ENCODE assay signal across 8 mouse cellular contexts in genomic region chr2:126875516-126875835, GRCm38 (mm10). TPM values are rescaled to one million over a fixed set of nuclear protein-coding genes. Genes with fewer than 3 reads are reported as not detected.
DNase-seq lines count a peak whose midpoint lies in the region; ATAC-seq and TF ChIP-seq lines count a peak whose summit lies in the region.

No protein-coding gene starts in this region.

- peak overlapping the region; percentile 89 for H3K4me2 ChIP-seq in forebrain, embryonic 16.5 days (ENCODE audit: low read length)
- H3K4me2 ChIP-seq in hindbrain, postnatal 0 days (ENCODE audit: low read depth, low read length) = peak overlapping the region; percentile 84
- H3K4me2 ChIP-seq in limb, embryonic 12.5 days = peak overlapping the region; percentile 69
- peak overlapping the region; percentile 73 for H3K4me2 ChIP-seq in midbrain, embryonic 15.5 days

- H3K36me3 ChIP-seq in forebrain, embryonic 16.5 days (ENCODE audit: control insufficient read depth, insufficient read depth) = no peaks in the 10 kb centered on the region
- no peaks in the 10 kb centered on the region for H3K36me3 ChIP-seq in hindbrain, postnatal 0 days (ENCODE audit: insufficient read depth, low read length)
- H3K36me3 ChIP-seq in limb, embryonic 12.5 days = no peaks in the 10 kb centered on the region
- no peaks in the 10 kb centered on the region for H3K36me3 ChIP-seq in midbrain, embryonic 15.5 days (replicated peaks)

- DNase-seq in urinary bladder, postnatal 14 days (ENCODE audit: low spot score) = peak; percentile 26
- no peak for DNase-seq in urinary bladder, adult 18-20 months (ENCODE audit: low spot score in 2 of 2)
- DNase-seq in hindbrain, postnatal 0 days (ENCODE audit: low spot score) = peak; percentile 51
- DNase-seq in spleen, postnatal 14 days (ENCODE audit: low spot score in 2 of 2) = no peak

- H3K9me3 ChIP-seq in forebrain, embryonic 16.5 days (ENCODE audit: control insufficient read depth, low read length) = no peaks in the 10 kb centered on the region
- no peaks in the 10 kb centered on the region for H3K9me3 ChIP-seq in hindbrain, postnatal 0 days (ENCODE audit: low read length)
- no peaks in the 10 kb centered on the region for H3K9me3 ChIP-seq in limb, embryonic 12.5 days
- no peaks in the 10 kb centered on the region for H3K9me3 ChIP-seq in midbrain, embryonic 15.5 days

- peaks cover 16% of the 10 kb centered on the region for H3K4me1 ChIP-seq in forebrain, embryonic 16.5 days (replicated peaks; ENCODE audit: control insufficient read depth, insufficient read depth, low read length)
- 0 out of 2 replicates have a peak, but pooled peaks cover 3% of the 10 kb centered on the region for H3K4me1 ChIP-seq in hindbrain, postnatal 0 days (ENCODE audit: insufficient read depth, low read length)
- peaks cover 11% of the 10 kb centered on the region for H3K4me1 ChIP-seq in limb, embryonic 12.5 days (replicated peaks)
- peaks cover 17% of the 10 kb centered on the region for H3K4me1 ChIP-seq in midbrain, embryonic 15.5 days

- peak overlapping the region; percentile 63 for H3K4me3 ChIP-seq in forebrain, embryonic 16.5 days (replicated peaks; ENCODE audit: low read length)
- peak overlapping the region; percentile 96 for H3K4me3 ChIP-seq in hindbrain, postnatal 0 days (ENCODE audit: low read length)
- H3K4me3 ChIP-seq in limb, embryonic 12.5 days (replicated peaks) = peak overlapping the region; percentile 91
- peak overlapping the region; percentile 85 for H3K4me3 ChIP-seq in midbrain, embryonic 15.5 days

- H3K9ac ChIP-seq in forebrain, embryonic 16.5 days (replicated peaks; ENCODE audit: low read depth, low read length) = peak overlapping the region; percentile 82
- H3K9ac ChIP-seq in hindbrain, postnatal 0 days (replicated peaks; ENCODE audit: low read length) = peak overlapping the region; percentile 90
- H3K9ac ChIP-seq in limb, embryonic 12.5 days (replicated peaks) = peak overlapping the region; percentile 96
- H3K9ac ChIP-seq in midbrain, embryonic 15.5 days = peak overlapping the region; percentile 91

- H3K27ac ChIP-seq in forebrain, embryonic 16.5 days (ENCODE audit: low read length) = peak overlapping the region; percentile 96
- peak overlapping the region; percentile 99 for H3K27ac ChIP-seq in hindbrain, postnatal 0 days
- H3K27ac ChIP-seq in limb, embryonic 12.5 days = peak overlapping the region; percentile 98
- peak overlapping the region; percentile 93 for H3K27ac ChIP-seq in midbrain, embryonic 15.5 days

- WGBS in forebrain, embryonic 16.5 days = under 1% methylated on average over 18 of the region's 18 CpGs
- under 1% methylated on average over 18 of the region's 18 CpGs for WGBS in hindbrain, postnatal 0 days
- WGBS in limb, embryonic 12.5 days = under 1% methylated on average over 18 of the region's 18 CpGs
- under 1% methylated on average over 18 of the region's 18 CpGs for WGBS in midbrain, embryonic 15.5 days

- H3K27me3 ChIP-seq in forebrain, embryonic 16.5 days (replicated peaks; ENCODE audit: control insufficient read depth, insufficient read depth, low read length) = no peaks in the 10 kb centered on the region
- no peaks in the 10 kb centered on the region for H3K27me3 ChIP-seq in hindbrain, postnatal 0 days (ENCODE audit: insufficient read depth, low read length)
- no peaks in the 10 kb centered on the region for H3K27me3 ChIP-seq in limb, embryonic 12.5 days
- no peaks in the 10 kb centered on the region for H3K27me3 ChIP-seq in midbrain, embryonic 15.5 days (replicated peaks)

- ATAC-seq in cerebellum, adult (ENCODE audit: insufficient number of reproducible peaks, low FRiP score, low TSS enrichment) = peak; percentile 49
- peak; percentile 67 for ATAC-seq in forebrain, embryonic 16.5 days
- ATAC-seq in hindbrain, postnatal 0 days = peak; percentile 44
- peak; percentile 26; the same call in 1 of the 2 replicates for ATAC-seq in limb, embryonic 12.5 days (ENCODE audit: insufficient number of reproducible peaks, insufficient read depth, low FRiP score, low TSS enrichment, low read depth)
- peak; percentile 74 for ATAC-seq in midbrain, embryonic 15.5 days (replicated peaks)

- no peak for TF ChIP-seq CTCF in hindbrain, postnatal 0 days (IDR thresholded peaks at IDR 0.05; ENCODE audit: low read depth)

RNA-seq across cellular contexts. Expression of gene Trpm7, which starts 0.6 kb away (rescaled TPM):
- polyA plus RNA-seq in forebrain, embryonic 16.5 days (2015; fragmentation: Nextera tagmentation; extraction: Ambion mirVana) = 37.7 and 45.0 TPM in 2 replicates
- total RNA-seq in hindbrain, postnatal 0 days (2014; rRNA removed) = 15.9 and 28.8 TPM in 2 replicates
- polyA plus RNA-seq in hindbrain, postnatal 0 days (2015; fragmentation: Nextera tagmentation; extraction: Ambion mirVana) = 25.3 and 28.1 TPM in 2 replicates
- 59.2 and 63.4 TPM in 2 replicates for polyA plus RNA-seq in limb, embryonic 12.5 days (2016; fragmentation: Nextera tagmentation; extraction: Ambion mirVana)
- 33.8 and 40.0 TPM in 2 replicates for polyA plus RNA-seq in midbrain, embryonic 15.5 days (2015; fragmentation: Nextera tagmentation; extraction: Ambion mirVana)

RNA-seq across cellular contexts. Expression of gene Sppl2a, which starts 57.6 kb away (rescaled TPM):
- polyA plus RNA-seq in forebrain, embryonic 16.5 days (2015; fragmentation: Nextera tagmentation; extraction: Ambion mirVana) = 50.4 and 53.9 TPM in 2 replicates
- total RNA-seq in hindbrain, postnatal 0 days (2014; rRNA removed) = 35.9 and 37.1 TPM in 2 replicates
- polyA plus RNA-seq in hindbrain, postnatal 0 days (2015; fragmentation: Nextera tagmentation; extraction: Ambion mirVana) = 29.0 and 31.0 TPM in 2 replicates
- polyA plus RNA-seq in limb, embryonic 12.5 days (2016; fragmentation: Nextera tagmentation; extraction: Ambion mirVana) = 41.3 and 42.8 TPM in 2 replicates
- polyA plus RNA-seq in midbrain, embryonic 15.5 days (2015; fragmentation: Nextera tagmentation; extraction: Ambion mirVana) = 32.6 and 35.7 TPM in 2 replicates

Comparison
In these comparisons a context has a peak if more than half of its experiments do, and no peak if none do; other contexts are left out.
1. DNase-seq: peak in urinary bladder, postnatal 14 days (single experiment) and hindbrain, postnatal 0 days (single experiment); none in urinary bladder, adult 18-20 months (0 of 2) and spleen, postnatal 14 days (0 of 2).
2. Peak in every context shown above with its lines, with median percentiles within 50 percentile points of each other: ATAC-seq, H3K27ac ChIP-seq, H3K4me2 ChIP-seq, H3K4me3 ChIP-seq and H3K9ac ChIP-seq.